Mouse (Mus musculus) stomach, postnatal 0 days (tissue): ENCODE measurements at regions not wholly inside any gene's neighbourhood (a gene's known extent, or its start where the extent isn't known, plus 50 kb on each side); places are given as distances from the start of the nearest gene placed in this dataset.

Experiments
- ATAC-seq: fragments of 200-750 bp; cut with Nextera tagmentation; 2 replicates; pipeline ENCODE4 v1.8.0; 2017; ENCODE audit not compliant: low FRiP score, low TSS enrichment
- DNase-seq: peaks from one replicate; pipeline ENCODE4 v3.0.0-alpha.2; 2016; ENCODE audit warnings: low spot score
- H3K27ac ChIP-seq: fragments of 300-500 bp; sonication (generic); replicated peaks from 2 replicates; pipeline ENCODE4 v1.5.1; 2014; ENCODE audit warnings: mild to moderate bottlenecking, control low read depth
- H3K27me3 ChIP-seq: fragments of 300-500 bp; sonication (generic); 2 replicates; pipeline ENCODE4 v1.6.1; 2014; ENCODE audit warnings: low read length; ENCODE audit not compliant: control insufficient read depth, insufficient read depth
- H3K36me3 ChIP-seq: fragments of 300-500 bp; sonication (generic); 2 replicates; pipeline ENCODE4 v1.6.1; 2014; ENCODE audit warnings: low read length, mixed read lengths; ENCODE audit not compliant: control insufficient read depth, insufficient read depth
- H3K4me1 ChIP-seq: fragments of 300-500 bp; sonication (generic); replicated peaks from 2 replicates; pipeline ENCODE4 v1.6.1; 2014; ENCODE audit warnings: antibody characterized with exemption; ENCODE audit not compliant: control insufficient read depth, insufficient read depth
- H3K4me2 ChIP-seq: fragments of 300-500 bp; sonication (generic); replicated peaks from 2 replicates; pipeline ENCODE4 v1.6.1; 2014; ENCODE audit warnings: low read depth, mild to moderate bottlenecking, control low read depth, moderate library complexity
- H3K4me3 ChIP-seq: fragments of 300-500 bp; sonication (generic); 2 replicates; pipeline ENCODE4 v1.5.1; 2014; ENCODE audit warnings: low read depth, low read length, control low read depth
- H3K9ac ChIP-seq: fragments of 300-500 bp; sonication (generic); 2 replicates; pipeline ENCODE4 v1.6.1; 2014; ENCODE audit warnings: mild to moderate bottlenecking, low read length, control low read depth, mixed read lengths
- H3K9me3 ChIP-seq: fragments of 300-500 bp; sonication (generic); 2 replicates; pipeline ENCODE4 v1.6.1; 2016; ENCODE audit warnings: low read length; ENCODE audit not compliant: control insufficient read depth
- CTCF ChIP-seq: IDR thresholded peaks from 2 replicates; pipeline ENCODE4 v1.5.1; 2016; ENCODE audit warnings: antibody characterized with exemption, low read depth, mild to moderate bottlenecking, moderate library complexity
- EP300 ChIP-seq: optimal IDR thresholded peaks from 2 replicates; pipeline ENCODE3; 2016; ENCODE audit warnings: antibody characterized with exemption
- WGBS: fragments of 180-500 bp; shearing (Covaris S2); extraction: QIAGEN DNeasy Blood & Tissue Kit; methylation state at CpG from one replicate; pipeline ENCODE4 v1.1.7; 2014; 5-methylcytosine and 5-hydroxymethylcytosine counted together

DNA sequence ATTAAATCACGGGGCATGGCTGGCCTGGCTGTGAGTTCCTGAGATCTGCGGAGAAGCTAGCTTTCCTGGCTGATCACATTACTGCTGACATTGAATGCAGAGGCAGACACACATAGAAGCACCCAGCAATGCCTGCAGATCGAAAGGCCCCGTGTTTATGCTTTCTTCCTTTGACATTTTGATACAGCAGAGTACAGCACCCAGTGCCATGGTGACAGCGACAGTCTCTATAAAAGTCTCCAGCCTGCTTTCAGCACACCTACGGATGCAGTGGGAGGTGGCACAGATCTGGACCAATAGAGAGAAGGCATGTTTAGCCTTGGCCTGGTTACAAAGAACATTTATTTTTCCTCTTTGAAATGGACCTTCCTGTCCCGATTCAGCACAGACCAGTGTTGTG, 99.2 kb upstream of the Bod1 start:
- H3K9me3 ChIP-seq = no peaks in the 10 kb centered on the region
- H3K27ac ChIP-seq = no peak overlapping the region
- no peak for DNase-seq
- no peak for TF ChIP-seq EP300
- TF ChIP-seq CTCF = no peak
- H3K4me1 ChIP-seq = no peaks in the 10 kb centered on the region
- no peak for ATAC-seq
- no peaks in the 10 kb centered on the region for H3K27me3 ChIP-seq
- H3K4me2 ChIP-seq = no peak overlapping the region
- no peaks in the 10 kb centered on the region for H3K36me3 ChIP-seq
- H3K4me3 ChIP-seq = no peak overlapping the region
- 62% methylated on average over 7 of the region's 7 CpGs for WGBS
- H3K9ac ChIP-seq = no peak overlapping the region

GRCm38 (mm10) chr11:31771491-31772439, 100.1 kb upstream of the Bod1 start:
- Histone ChIP-seq H3K27me3 (no peaks in the 10 kb centered on the region), H3K27ac (no peak overlapping the region), H3K4me2 (no peak overlapping the region), H3K36me3 (no peaks in the 10 kb centered on the region), H3K4me3 (no peak overlapping the region), H3K9me3 (no peaks in the 10 kb centered on the region), H3K9ac (no peak overlapping the region), H3K4me1 (no peaks in the 10 kb centered on the region)
- no peak for ATAC-seq
- no peak for DNase-seq
- no peak for TF ChIP-seq CTCF
- no peak for TF ChIP-seq EP300
- WGBS = 79% methylated on average over 6 of the region's 6 CpGs

DNA sequence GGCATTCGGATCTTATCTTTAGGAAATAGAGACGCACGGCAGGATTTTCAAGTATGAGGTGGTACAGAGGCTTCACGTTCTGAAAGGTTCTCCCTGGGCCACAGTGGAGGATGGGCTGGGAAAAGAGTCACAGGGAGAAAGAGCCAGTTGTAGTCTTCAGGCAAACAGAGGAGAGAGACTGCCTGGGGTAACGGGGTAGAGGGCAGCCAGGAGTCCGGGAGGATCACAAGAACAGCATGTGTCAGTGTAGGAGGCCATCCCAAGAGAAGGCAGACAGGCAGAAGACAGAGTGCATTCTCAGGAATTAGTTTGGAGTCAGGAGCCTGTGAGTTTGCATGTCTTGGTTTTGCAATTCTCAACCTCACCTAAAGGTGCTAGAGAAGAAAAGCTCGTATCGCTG, 94.5 kb upstream of the Cpeb4 start:
- Histone ChIP-seq H3K9ac (no peak overlapping the region), H3K4me3 (no peak overlapping the region), H3K27ac (no peak overlapping the region), H3K27me3 (no peaks in the 10 kb centered on the region), H3K4me2 (no peak overlapping the region), H3K4me1 (no peaks in the 10 kb centered on the region), H3K36me3 (no peaks in the 10 kb centered on the region), H3K9me3 (no peaks in the 10 kb centered on the region)
- 67% methylated on average over 8 of the region's 8 CpGs for WGBS
- no peak for ATAC-seq
- no peak for DNase-seq
- no peak for TF ChIP-seq EP300
- no peak for TF ChIP-seq CTCF

GRCm38 (mm10) chr11:31778766-31779165, 93.2 kb upstream of the Cpeb4 start:
- DNase-seq (no peak), ATAC-seq (no peak)
- Histone ChIP-seq H3K4me3 (no peak overlapping the region), H3K4me1 (no peaks in the 10 kb centered on the region), H3K27ac (no peak overlapping the region), H3K36me3 (no peaks in the 10 kb centered on the region), H3K9me3 (no peaks in the 10 kb centered on the region), H3K4me2 (no peak overlapping the region), H3K27me3 (no peaks in the 10 kb centered on the region), H3K9ac (no peak overlapping the region)
- WGBS = 63% methylated on average over 4 of the region's 4 CpGs
- TF ChIP-seq EP300 (no peak), CTCF (no peak)

- ATAC-seq = no peak
- 80% methylated on average over 2 of the region's 2 CpGs for WGBS
Observed at GRCm38 (mm10) chr11:31779267-31779666, 92.7 kb upstream of the Cpeb4 start.

GRCm38 (mm10) chr11:31780969-31781368, 91.0 kb upstream of the Cpeb4 start:
- TF ChIP-seq EP300 (no peak), CTCF (no peak)
- ATAC-seq (0 out of 2 replicates have a peak, but pooled peaks have one; percentile 53), DNase-seq (no peak)
- WGBS = 77% methylated on average over 6 of the region's 6 CpGs
- Histone ChIP-seq H3K9ac (no peak overlapping the region), H3K27me3 (no peaks in the 10 kb centered on the region), H3K36me3 (no peaks in the 10 kb centered on the region), H3K4me1 (no peaks in the 10 kb centered on the region), H3K4me2 (no peak overlapping the region), H3K4me3 (no peak overlapping the region), H3K9me3 (no peaks in the 10 kb centered on the region), H3K27ac (no peak overlapping the region)

More at GRCm38 (mm10) chr11:31779267-31779666, 92.7 kb upstream of the Cpeb4 start:
- Histone ChIP-seq H3K4me1 (no peaks in the 10 kb centered on the region), H3K27me3 (no peaks in the 10 kb centered on the region), H3K9me3 (no peaks in the 10 kb centered on the region), H3K4me3 (no peak overlapping the region), H3K36me3 (no peaks in the 10 kb centered on the region), H3K4me2 (no peak overlapping the region), H3K27ac (no peak overlapping the region), H3K9ac (no peak overlapping the region)
- DNase-seq = no peak
- TF ChIP-seq CTCF (peak; percentile 13; the same call in 1 of the 2 replicates), EP300 (no peak)
